Mouse (Mus musculus): ENCODE measurements around the gene Meaf6. TPM values are rescaled to one million over a fixed set of nuclear protein-coding genes. Genes with fewer than 3 reads are reported as not detected.
A peak's percentile ranks its signal among the peaks of the same experiment; 100 is the strongest.

The Meaf6 gene
- polyA plus RNA-seq, 1 experiment: 12.7 TPM

DNA sequence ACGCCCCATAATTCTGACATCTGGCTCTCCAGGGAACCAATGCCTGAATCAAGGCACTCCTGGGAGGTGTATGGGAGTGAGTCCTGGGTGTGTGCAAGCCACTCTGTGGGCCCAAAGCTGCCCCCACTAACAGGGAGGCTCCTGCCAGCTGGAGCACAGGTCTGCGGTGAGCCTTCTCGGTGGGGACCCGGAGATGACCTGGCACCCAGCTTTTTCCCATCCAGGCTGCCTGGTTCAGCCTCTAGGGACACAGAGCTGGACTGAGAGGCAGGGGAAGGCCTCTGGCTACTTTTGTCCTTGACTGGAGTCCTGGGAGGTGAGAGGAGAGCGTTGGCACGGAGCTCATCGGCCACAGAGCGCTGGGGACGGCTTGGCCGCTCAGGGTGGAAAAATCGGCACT is 34.8 kb downstream of the Meaf6 start:
- H3K4me1 ChIP-seq (ENCODE audit: control insufficient read depth, insufficient read depth, insufficient read length): peaks cover 68% of the 10 kb centered on the region
- 89% methylated on average over 11 of the region's 11 CpGs for WGBS
- TF ChIP-seq CTCF (IDR thresholded peaks at IDR 0.05; ENCODE audit: extremely low read depth, insufficient read depth, insufficient read length, insufficient replicate concordance): no peak
- no peak for TF ChIP-seq POLR2A (IDR thresholded peaks at IDR 0.05; ENCODE audit: low read depth, low read length)
- no peak overlapping the region for H3K4me3 ChIP-seq (ENCODE audit: extremely low read depth, insufficient read depth, insufficient read length)
- H3K36me3 ChIP-seq (ENCODE audit: control insufficient read depth, insufficient read depth, low read length): peaks cover 38% of the 10 kb centered on the region
- 0 out of 2 replicates have a peak overlapping the region, but pooled peaks have one; percentile 19 for H3K27ac ChIP-seq (ENCODE audit: insufficient read depth, low read length)
- no peak for DNase-seq (ENCODE audit: low read depth in 1 of 2, low spot score in 2 of 2)
- H3K27me3 ChIP-seq (ENCODE audit: control insufficient read depth, insufficient read depth, low read length): no peaks in the 10 kb centered on the region

DNA sequence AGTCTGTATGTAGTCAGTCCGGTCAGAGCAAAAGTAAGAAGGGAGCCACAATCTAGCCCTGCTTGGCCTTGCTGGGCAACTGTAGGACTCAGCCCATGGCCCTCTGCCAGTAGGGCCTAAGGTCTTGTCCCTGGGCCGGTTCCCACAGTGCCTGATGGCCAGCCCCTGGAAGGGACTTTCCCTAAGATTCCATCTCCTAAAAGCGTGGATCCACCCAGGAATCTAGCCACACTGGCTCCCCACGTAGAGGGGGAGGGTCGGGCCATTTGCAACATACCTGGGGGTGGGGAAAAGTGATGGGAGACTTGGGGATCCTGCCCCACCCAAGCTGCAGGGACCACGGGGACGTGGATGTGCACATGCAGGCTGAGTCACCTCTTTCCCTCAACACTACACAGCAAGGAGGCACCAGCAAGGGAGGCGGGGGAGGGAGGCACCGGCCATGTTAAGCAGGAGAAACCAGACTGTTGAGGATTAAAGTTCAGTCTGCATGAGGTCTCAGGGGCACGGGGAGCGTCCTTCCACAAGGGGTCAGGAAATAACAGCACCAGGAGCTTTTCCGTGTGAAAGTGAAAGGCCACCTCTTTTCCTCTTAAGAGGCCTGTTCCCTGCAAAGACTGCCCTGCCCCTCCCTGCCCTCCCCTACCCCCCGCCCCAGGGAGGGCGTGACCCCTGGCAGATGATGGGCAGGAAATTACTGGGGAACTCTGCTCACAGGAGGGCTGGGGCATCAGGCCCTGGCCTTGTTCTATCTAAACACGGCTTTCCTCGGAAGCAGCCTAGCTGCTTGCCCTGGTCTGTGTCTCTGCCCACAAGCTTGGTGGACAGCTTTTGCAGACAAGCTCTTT is 37.7 kb downstream of the Meaf6 start:
- Histone ChIP-seq H3K4me3 (ENCODE audit: extremely low read depth, insufficient read depth, insufficient read length) (peak overlapping the region; percentile 37; the same call in 1 of the 2 replicates), H3K27ac (ENCODE audit: insufficient read depth, low read length) (peak overlapping the region; percentile 93), H3K36me3 (ENCODE audit: control insufficient read depth, insufficient read depth, low read length) (peaks cover 52% of the 10 kb centered on the region), H3K27me3 (ENCODE audit: control insufficient read depth, insufficient read depth, low read length) (no peaks in the 10 kb centered on the region), H3K4me1 (ENCODE audit: control insufficient read depth, insufficient read depth, insufficient read length) (peaks cover 50% of the 10 kb centered on the region)
- peak in 1 of 2 experiments; percentile 63 for DNase-seq (ENCODE audit: low read depth in 1 of 2, low spot score in 2 of 2)
- WGBS: 19% methylated on average over 16 of the region's 16 CpGs
- no peak; the same call in 1 of the 2 replicates for TF ChIP-seq POLR2A (IDR thresholded peaks at IDR 0.05; ENCODE audit: low read depth, low read length)
- TF ChIP-seq CTCF (IDR thresholded peaks at IDR 0.05; ENCODE audit: extremely low read depth, insufficient read depth, insufficient read length, insufficient replicate concordance): no peak

DNA sequence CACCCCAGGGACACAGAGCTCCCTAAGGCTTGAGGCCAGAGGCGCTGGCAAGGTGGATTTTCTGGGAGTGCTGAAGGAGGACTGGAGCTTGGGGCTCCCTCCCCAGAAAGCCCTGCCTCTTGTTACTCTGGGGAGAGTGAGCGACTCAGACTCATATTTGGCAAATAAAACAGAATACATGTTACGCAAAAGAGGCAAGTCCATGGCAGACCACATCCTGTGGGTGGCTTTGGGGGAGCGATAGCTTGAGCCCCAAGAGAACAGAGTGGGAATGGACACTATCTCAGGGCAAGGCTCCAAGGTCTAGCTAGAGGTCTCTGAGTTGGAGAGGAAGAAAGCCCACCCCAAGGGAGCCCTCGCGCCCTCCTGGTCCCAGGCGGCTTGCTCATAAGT is 38.3 kb downstream of the Meaf6 start:
- Histone ChIP-seq H3K27ac (ENCODE audit: insufficient read depth, low read length) (peak overlapping the region; percentile 93), H3K27me3 (ENCODE audit: control insufficient read depth, insufficient read depth, low read length) (no peaks in the 10 kb centered on the region), H3K36me3 (ENCODE audit: control insufficient read depth, insufficient read depth, low read length) (peaks cover 52% of the 10 kb centered on the region), H3K4me1 (ENCODE audit: control insufficient read depth, insufficient read depth, insufficient read length) (peaks cover 47% of the 10 kb centered on the region), H3K4me3 (ENCODE audit: extremely low read depth, insufficient read depth, insufficient read length) (peak overlapping the region; percentile 37; the same call in 1 of the 2 replicates)
- DNase-seq (ENCODE audit: low read depth in 1 of 2, low spot score in 2 of 2): peak in 1 of 2 experiments; percentile 49
- TF ChIP-seq CTCF (IDR thresholded peaks at IDR 0.05; ENCODE audit: extremely low read depth, insufficient read depth, insufficient read length, insufficient replicate concordance) (no peak), POLR2A (IDR thresholded peaks at IDR 0.05; ENCODE audit: low read depth, low read length) (no peak; the same call in 1 of the 2 replicates)
- 16% methylated on average over 7 of the region's 7 CpGs for WGBS

DNA sequence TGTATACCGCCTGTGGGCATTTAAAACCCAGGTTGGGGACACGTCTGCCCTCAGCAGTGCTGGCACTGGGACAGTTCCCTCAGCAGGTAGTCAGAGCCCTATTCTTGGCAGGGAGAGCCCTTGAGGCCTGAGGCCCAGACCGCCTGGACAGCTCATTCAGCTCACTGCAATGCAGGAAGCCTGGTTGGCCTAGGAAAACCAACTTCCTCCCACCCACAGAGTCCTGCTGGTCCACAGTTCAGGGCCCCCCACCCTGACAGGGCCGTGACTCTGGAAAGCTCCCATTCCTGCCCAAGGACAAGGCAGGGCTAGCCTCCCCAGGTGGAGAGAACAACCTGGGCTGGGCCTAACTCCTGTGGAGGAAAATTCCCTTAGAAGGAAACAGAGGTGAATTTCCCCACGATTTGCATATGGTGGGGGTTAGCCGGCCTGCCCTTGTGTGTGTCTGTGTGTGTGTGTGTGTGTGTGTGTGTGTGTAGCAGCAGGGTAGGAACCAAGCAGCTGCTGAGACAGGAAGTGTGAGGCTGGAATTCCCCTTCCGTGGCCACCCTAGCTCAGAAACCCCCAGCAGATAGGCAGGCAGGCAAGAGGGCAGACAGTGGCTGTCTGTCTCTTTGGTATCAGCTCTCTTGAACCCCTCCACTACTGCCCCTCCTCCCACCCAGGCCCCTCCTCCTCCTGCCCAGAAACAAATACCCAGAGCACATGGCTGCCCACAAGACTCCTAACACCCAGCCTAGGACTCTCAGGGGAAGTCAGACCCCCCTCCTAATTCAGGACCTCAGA is 39.7 kb downstream of the Meaf6 start:
- H3K27me3 ChIP-seq (ENCODE audit: control insufficient read depth, insufficient read depth, low read length): no peaks in the 10 kb centered on the region
- 13% methylated on average over 7 of the region's 7 CpGs for whole genome bisulfite sequencing
- no peak for TF ChIP-seq CTCF (IDR thresholded peaks at IDR 0.05; ENCODE audit: extremely low read depth, insufficient read depth, insufficient read length, insufficient replicate concordance)
- TF ChIP-seq POLR2A (IDR thresholded peaks at IDR 0.05; ENCODE audit: low read depth, low read length): peak; percentile 69
- peak overlapping the region; percentile 55 for H3K4me3 ChIP-seq (ENCODE audit: extremely low read depth, insufficient read depth, insufficient read length)
- peak overlapping the region; percentile 99 for H3K27ac ChIP-seq (ENCODE audit: insufficient read depth, low read length)
- peaks cover 44% of the 10 kb centered on the region for H3K4me1 ChIP-seq (ENCODE audit: control insufficient read depth, insufficient read depth, insufficient read length)
- H3K36me3 ChIP-seq (ENCODE audit: control insufficient read depth, insufficient read depth, low read length): peaks cover 41% of the 10 kb centered on the region
- DNase-seq (ENCODE audit: low read depth in 1 of 2, low spot score in 2 of 2): peak; percentile 88 to 92

DNA sequence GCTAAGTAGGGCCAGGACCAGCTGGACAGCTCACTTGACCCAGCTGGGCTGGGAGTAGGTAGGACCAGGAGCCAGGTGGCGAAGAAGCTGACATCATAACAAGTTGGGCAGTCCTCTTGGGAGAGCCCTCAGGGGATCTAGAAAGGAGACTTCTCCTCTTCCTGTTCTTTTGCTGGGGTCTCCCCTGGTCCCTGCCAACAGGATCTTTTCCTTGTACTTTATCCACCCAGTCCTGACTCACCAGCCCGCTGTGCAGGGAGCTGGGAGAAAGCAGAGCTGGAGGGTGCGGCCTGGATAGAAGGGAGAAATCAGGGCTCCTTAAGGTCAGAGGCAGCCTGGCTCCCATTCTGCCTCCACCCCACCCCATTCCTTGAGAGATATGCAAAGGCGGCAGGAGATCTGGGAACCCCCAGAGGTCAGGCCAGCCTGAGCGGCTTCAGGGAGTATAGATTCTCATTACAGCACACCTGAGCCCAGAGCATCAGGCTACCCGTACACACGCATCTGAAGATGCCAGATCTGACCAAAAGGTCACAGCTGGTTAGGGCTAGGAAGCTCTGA is 40.5 kb downstream of the Meaf6 start:
- H3K27me3 ChIP-seq (ENCODE audit: control insufficient read depth, insufficient read depth, low read length): no peaks in the 10 kb centered on the region
- peaks cover 40% of the 10 kb centered on the region for H3K4me1 ChIP-seq (ENCODE audit: control insufficient read depth, insufficient read depth, insufficient read length)
- no peak for TF ChIP-seq POLR2A (IDR thresholded peaks at IDR 0.05; ENCODE audit: low read depth, low read length)
- TF ChIP-seq CTCF (IDR thresholded peaks at IDR 0.05; ENCODE audit: extremely low read depth, insufficient read depth, insufficient read length, insufficient replicate concordance): no peak
- WGBS: 55% methylated on average over 7 of the region's 7 CpGs
- peak overlapping the region; percentile 55 for H3K4me3 ChIP-seq (ENCODE audit: extremely low read depth, insufficient read depth, insufficient read length)
- H3K27ac ChIP-seq (ENCODE audit: insufficient read depth, low read length): peak overlapping the region; percentile 99
- peaks cover 33% of the 10 kb centered on the region for H3K36me3 ChIP-seq (ENCODE audit: control insufficient read depth, insufficient read depth, low read length)
- no peak for DNase-seq (ENCODE audit: low read depth in 1 of 2, low spot score in 2 of 2)

DNA sequence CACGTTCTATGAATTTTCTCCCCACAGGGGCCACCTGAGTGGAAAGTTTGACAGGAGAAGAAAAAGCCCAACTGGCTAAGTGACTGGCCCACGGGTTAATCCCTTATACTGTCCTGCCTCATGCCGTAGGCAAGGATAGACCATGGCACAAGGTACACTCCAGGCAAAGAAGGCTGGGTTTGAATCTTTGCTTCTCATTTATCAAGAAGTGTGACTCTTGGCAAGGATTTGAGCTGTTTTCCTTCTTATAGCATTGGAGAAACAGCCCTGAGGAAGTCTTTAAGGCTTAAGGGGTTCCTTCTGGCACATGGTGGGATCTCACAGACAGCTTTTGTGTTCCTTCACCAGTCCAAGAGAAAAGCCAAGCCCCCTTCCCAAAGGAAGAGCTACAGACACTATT is 41.3 kb downstream of the Meaf6 start:
- Histone ChIP-seq H3K4me3 (ENCODE audit: extremely low read depth, insufficient read depth, insufficient read length) (peak overlapping the region; percentile 85), H3K36me3 (ENCODE audit: control insufficient read depth, insufficient read depth, low read length) (peaks cover 25% of the 10 kb centered on the region), H3K4me1 (ENCODE audit: control insufficient read depth, insufficient read depth, insufficient read length) (peaks cover 35% of the 10 kb centered on the region; the same call in 1 of the 2 replicates), H3K27ac (ENCODE audit: insufficient read depth, low read length) (peak overlapping the region; percentile 99), H3K27me3 (ENCODE audit: control insufficient read depth, insufficient read depth, low read length) (no peaks in the 10 kb centered on the region)
- TF ChIP-seq POLR2A (IDR thresholded peaks at IDR 0.05; ENCODE audit: low read depth, low read length) (no peak), CTCF (IDR thresholded peaks at IDR 0.05; ENCODE audit: extremely low read depth, insufficient read depth, insufficient read length, insufficient replicate concordance) (no peak)
- DNase-seq (ENCODE audit: low read depth in 1 of 2, low spot score in 2 of 2): no peak
- 57% methylated on average over 3 of the region's 3 CpGs for WGBS

Measured in spleen, adult 2 months (tissue).